Mouse (Mus musculus): Measurements from ENCODE around the gene Zfp553.

GRCm38 (mm10) chr7:127244658-127245510 lies 12.0 kb downstream of the Zfp553 start:
- TF ChIP-seq POLR2A (IDR thresholded peaks at IDR 0.05; ENCODE audit: low read depth, low read length) = no peak
- no peak for TF ChIP-seq USF1 (IDR thresholded peaks at IDR 0.05; ENCODE audit: low read depth, low read length)
- TF ChIP-seq CTCF (conservative IDR thresholded peaks at IDR 0.05 in 1 of 2, IDR thresholded peaks at IDR 0.05 in 1 of 2; ENCODE audit: low read depth in 2 of 2, low read length in 2 of 2) = no peak
- no peak for TF ChIP-seq CHD1 (IDR thresholded peaks at IDR 0.05; ENCODE audit: low read depth, low read length)
- no peak for TF ChIP-seq ZNF384 (IDR thresholded peaks at IDR 0.05; ENCODE audit: low read depth, low read length)
- TF ChIP-seq KAT2A (IDR thresholded peaks at IDR 0.05; ENCODE audit: insufficient replicate concordance, low read length) = no peak
- no peak for TF ChIP-seq MYC (IDR thresholded peaks at IDR 0.05; ENCODE audit: low read depth, low read length)
- no peak for TF ChIP-seq HCFC1 (IDR thresholded peaks at IDR 0.05; ENCODE audit: low read depth, low read length)
- no peak for TF ChIP-seq POLR2AphosphoS2 (IDR thresholded peaks at IDR 0.05; ENCODE audit: low read depth, low read length)
- TF ChIP-seq ELF1 (IDR thresholded peaks at IDR 0.05; ENCODE audit: low read depth, low read length) = no peak
